Mouse (Mus musculus) ES-Bruce4 (cell line): ENCODE data around the gene Ppp1r27.

Experiments used
- CTCF ChIP-seq: IDR thresholded peaks from one replicate; pipeline ENCODE4 v1.8.1; 2011; ENCODE audit warnings: low read depth, low read length
- EP300 ChIP-seq: IDR thresholded peaks from 2 replicates; pipeline ENCODE4 v1.6.1; 2011; ENCODE audit warnings: low read depth, low read length; ENCODE audit not compliant: insufficient read depth
- POLR2A ChIP-seq: IDR thresholded peaks from one replicate; pipeline ENCODE4 v1.8.1; 2011; ENCODE audit warnings: low read length; ENCODE audit not compliant: insufficient read depth

- TF ChIP-seq POLR2A: no peak
- TF ChIP-seq EP300: no peak
- no peak for TF ChIP-seq CTCF
Measured at GRCm38 (mm10) chr11:120531646-120532045, 19.3 kb downstream of the Ppp1r27 start.
